ENCODE assay signal across 9 mouse cellular contexts in the genomic region with DNA sequence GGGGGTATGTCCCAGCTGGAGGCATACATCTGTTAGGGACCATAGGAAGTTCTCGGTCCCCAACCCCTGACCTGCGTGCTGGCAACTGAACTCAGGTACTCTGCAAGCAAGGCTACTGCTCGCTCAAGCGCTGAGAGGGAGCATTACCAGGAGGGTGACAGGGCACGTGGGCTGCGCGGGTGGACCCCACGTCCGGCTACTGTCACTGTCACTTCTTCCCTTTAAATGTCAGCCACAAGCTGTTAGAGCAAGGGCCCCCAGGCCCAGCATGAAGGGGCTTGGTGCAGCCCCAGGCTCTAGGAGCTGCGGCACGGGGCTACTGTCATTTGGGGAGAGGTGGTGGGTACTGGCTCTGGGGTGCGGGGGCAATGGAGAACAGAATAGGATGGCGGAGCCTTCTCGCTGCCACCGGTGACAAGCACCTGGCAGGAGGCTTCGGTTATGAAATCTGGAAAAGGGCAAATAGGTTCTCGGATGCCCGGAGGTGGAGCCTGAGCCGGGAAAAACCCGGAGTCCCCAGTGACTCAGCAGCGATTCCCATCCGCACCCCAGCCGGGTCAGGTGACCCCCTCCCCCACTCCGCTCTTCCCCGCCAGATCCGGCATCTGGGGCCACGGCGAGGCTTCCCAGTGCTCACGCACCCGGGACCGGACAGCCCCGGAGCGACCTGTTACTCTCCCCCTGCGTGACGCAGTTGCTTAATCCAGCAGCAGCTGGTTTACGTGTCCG. TPM values are rescaled to one million over a fixed set of nuclear protein-coding genes. Genes with fewer than 3 reads are reported as not detected.
DNase-seq lines count a peak whose midpoint lies in the region; ATAC-seq lines count a peak whose summit lies in the region.
"Had no signal": no experiment of that assay in that cellular context is flagged by ENCODE, and none has a peak within 500 bp of the region (broad histone marks: within the 10 kb centered on the region; RNA-seq: fewer than 3 reads in every experiment).

No protein-coding gene starts in this region.

- H3K4me1 ChIP-seq in brown adipose tissue, adult 24 weeks (ENCODE audit: control insufficient read depth, insufficient read depth, insufficient read length, low read length), result peaks cover 10% of the 10 kb centered on the region; the same call in 1 of the 2 replicates

- no peak overlapping the region for H3K27ac ChIP-seq in brown adipose tissue, adult 24 weeks (replicated peaks; ENCODE audit: low read depth, low read length)
- H3K27ac ChIP-seq in macrophage, result no peak overlapping the region

- H3K79me2 ChIP-seq in macrophage (ENCODE audit: inconsistent target), result no peaks in the 10 kb centered on the region

- DNase-seq in right cerebral cortex, postnatal 14 days, result peak; percentile 25
- DNase-seq in right cerebral cortex, postnatal 10 days (ENCODE audit: low spot score in 2 of 2), result no peak
- DNase-seq in kidney, postnatal 14 days, result peak; percentile 51
- peak; percentile 46 for DNase-seq in thymus, postnatal 25 days
- no peak for DNase-seq in frontal cortex, postnatal 14 days (ENCODE audit: low spot score in 2 of 2)

- WGBS in macrophage (ENCODE audit: missing documents), result 7% methylated on average over 37 of the region's 37 CpGs

- ATAC-seq in granulocyte monocyte progenitor cell, adult 5-6 weeks (replicated peaks; ENCODE audit: poor library complexity, severe bottlenecking), result 0 out of 2 replicates have a peak, but pooled peaks have one; percentile 8

- H3K4me3 ChIP-seq in brown adipose tissue, adult 24 weeks (ENCODE audit: insufficient read depth, low read depth, low read length), result peak overlapping the region; percentile 49
- peak overlapping the region; percentile 16; the same call in 1 of the 2 replicates for H3K4me3 ChIP-seq in macrophage (ENCODE audit: inconsistent target)

- no peaks in the 10 kb centered on the region for H3K36me3 ChIP-seq in macrophage (ENCODE audit: inconsistent target)

RNA-seq across cellular contexts. Expression of a gene that starts 29.3 kb away (rescaled TPM):
- polyA plus RNA-seq in brown adipose tissue, adult 24 weeks (2012; ENCODE audit: insufficient read depth, insufficient read length, missing spikeins), result 6.4 and 9.0 TPM in 2 replicates
- total RNA-seq in granulocyte monocyte progenitor cell, adult 5-6 weeks (2014; fragmentation: Nextera tagmentation), result 0.30 and 1.5 TPM in 2 replicates
- total RNA-seq in granulocyte monocyte progenitor cell, adult 5-6 weeks (2017), result 0.09 and 0.46 TPM in 2 replicates
- total RNA-seq in macrophage (2018; cell fraction: chromatin; rRNA removed), result 1 to 10 TPM in 3 of 26 experiments, under 1 TPM in 14, not detected in 9; 0.12 to 2.3 (median 0.61) TPM
- total RNA-seq in macrophage (2018; cell fraction: cytosol; rRNA removed), result 1 to 10 TPM in 24 of 26 experiments, under 1 TPM in 2; 0.84 to 2.0 (median 1.4) TPM
- 1 to 10 TPM in 3 of 26 experiments, under 1 TPM in 21, not detected in 2; 0.29 to 1.4 (median 0.63) TPM for total RNA-seq in macrophage (2018; cell fraction: nucleus; rRNA removed)
- 0.88 to 1.1 TPM (median 0.93 TPM) in 3 replicates for polyA plus RNA-seq in macrophage (2018)

RNA-seq across cellular contexts. Expression of a gene that starts 40.1 kb away (rescaled TPM):
- polyA plus RNA-seq in brown adipose tissue, adult 24 weeks (2012; ENCODE audit: insufficient read depth, insufficient read length, missing spikeins), result not detected in 2 replicates
- not detected in 2 replicates for total RNA-seq in granulocyte monocyte progenitor cell, adult 5-6 weeks (2014; fragmentation: Nextera tagmentation)
- total RNA-seq in granulocyte monocyte progenitor cell, adult 5-6 weeks (2017), result not detected in 2 replicates
- total RNA-seq in macrophage (2018; cell fraction: chromatin; rRNA removed), result not detected
- total RNA-seq in macrophage (2018; cell fraction: cytosol; rRNA removed), result under 1 TPM in 5 of 26 experiments, not detected in 21; 0.03 to 0.30 (median 0.05) TPM
- total RNA-seq in macrophage (2018; cell fraction: nucleus; rRNA removed), result not detected
- polyA plus RNA-seq in macrophage (2018), result not detected in 3 replicates
- total RNA-seq: common myeloid progenitor, adult 5-6 weeks had no signal

RNA-seq across cellular contexts. Expression of a gene that starts 51.8 kb away (rescaled TPM):
- polyA plus RNA-seq in brown adipose tissue, adult 24 weeks (2012; ENCODE audit: insufficient read depth, insufficient read length, missing spikeins), result 7.0 and 12.1 TPM in 2 replicates
- 3.1 and 5.9 TPM in 2 replicates for total RNA-seq in granulocyte monocyte progenitor cell, adult 5-6 weeks (2014; fragmentation: Nextera tagmentation)
- total RNA-seq in granulocyte monocyte progenitor cell, adult 5-6 weeks (2017), result 4.3 and 5.3 TPM in 2 replicates
- total RNA-seq in macrophage (2018; cell fraction: chromatin; rRNA removed), result 10 to 100 TPM in 15 of 26 experiments, 1 to 10 TPM in 11; 2.9 to 20.9 (median 11.1) TPM
- total RNA-seq in macrophage (2018; cell fraction: cytosol; rRNA removed), result 10 to 100 TPM in 24 of 26 experiments, 1 to 10 TPM in 2; 8.4 to 20.6 (median 15.0) TPM
- total RNA-seq in macrophage (2018; cell fraction: nucleus; rRNA removed), result 10 to 100 TPM in 21 of 26 experiments, 1 to 10 TPM in 5; 8.2 to 32.4 (median 17.4) TPM
- 6.1 to 14.7 TPM (median 14.6 TPM) in 3 replicates for polyA plus RNA-seq in macrophage (2018)

RNA-seq across cellular contexts. Expression of a gene that starts 55.5 kb away (rescaled TPM):
- polyA plus RNA-seq in brown adipose tissue, adult 24 weeks (2012; ENCODE audit: insufficient read depth, insufficient read length, missing spikeins), result 7.2 and 10.3 TPM in 2 replicates
- 20.1 and 21.5 TPM in 2 replicates for total RNA-seq in granulocyte monocyte progenitor cell, adult 5-6 weeks (2014; fragmentation: Nextera tagmentation)
- total RNA-seq in granulocyte monocyte progenitor cell, adult 5-6 weeks (2017), result 25.6 and 27.6 TPM in 2 replicates
- total RNA-seq in macrophage (2018; cell fraction: chromatin; rRNA removed), result 1,000 to 10,000 TPM in 1 of 26 experiments, 100 to 1,000 TPM in 25; 108 to 1,046 (median 613) TPM
- 100 to 1,000 TPM; 117 to 845 (median 491) TPM for total RNA-seq in macrophage (2018; cell fraction: cytosol; rRNA removed)
- total RNA-seq in macrophage (2018; cell fraction: nucleus; rRNA removed), result 1,000 to 10,000 TPM in 14 of 26 experiments, 100 to 1,000 TPM in 12; 109 to 1,748 (median 1,022) TPM
- polyA plus RNA-seq in macrophage (2018), result 45.9 to 89.8 TPM (median 71.3 TPM) in 3 replicates

Comparison
In these comparisons a context has a peak if more than half of its experiments do, and no peak if none do; other contexts are left out.
1. DNase-seq: peak in right cerebral cortex, postnatal 14 days (single experiment), kidney, postnatal 14 days (single experiment) and thymus, postnatal 25 days (single experiment); none in right cerebral cortex, postnatal 10 days (0 of 2) and frontal cortex, postnatal 14 days (0 of 2).